Mouse (Mus musculus) kidney, postnatal 0 days (tissue): Measurements from ENCODE around the gene Trpv5. TPM values are rescaled to one million over a fixed set of nuclear protein-coding genes. Genes with fewer than 3 reads are reported as not detected.

Source experiments
- ATAC-seq: fragments of 200-750 bp; cut with Nextera tagmentation; replicated peaks from 2 replicates; pipeline ENCODE4 v1.8.0; 2017; ENCODE audit warnings: low read depth, moderate number of reproducible peaks, moderate TSS enrichment, moderate library complexity; ENCODE audit not compliant: low FRiP score
- DNase-seq: peaks from one replicate; pipeline ENCODE4 v3.0.0-alpha.2; 2016; ENCODE audit warnings: low spot score
- H3K27ac ChIP-seq: fragments of 300-500 bp; sonication (generic); 2 replicates; pipeline ENCODE4 v1.5.1; 2014; ENCODE audit warnings: mild to moderate bottlenecking
- H3K27me3 ChIP-seq: fragments of 300-500 bp; sonication (generic); 2 replicates; pipeline ENCODE4 v1.6.1; 2014; ENCODE audit warnings: low read length, mixed read lengths; ENCODE audit not compliant: insufficient read depth
- H3K36me3 ChIP-seq: fragments of 300-500 bp; sonication (generic); 2 replicates; pipeline ENCODE4 v1.6.1; 2014; ENCODE audit warnings: low read length, mixed read lengths; ENCODE audit not compliant: insufficient read depth
- H3K4me1 ChIP-seq: fragments of 300-500 bp; sonication (generic); replicated peaks from 2 replicates; pipeline ENCODE4 v1.6.1; 2014; ENCODE audit warnings: antibody characterized with exemption, low read length, mixed read lengths; ENCODE audit not compliant: insufficient read depth
- H3K4me2 ChIP-seq: fragments of 300-500 bp; sonication (generic); 2 replicates; pipeline ENCODE4 v1.6.1; 2014; ENCODE audit warnings: mild to moderate bottlenecking, low read length, moderate library complexity, mixed read lengths
- H3K4me3 ChIP-seq: fragments of 300-500 bp; sonication (generic); replicated peaks from 2 replicates; pipeline ENCODE4 v1.5.1; 2014; ENCODE audit warnings: low read depth, low read length
- H3K9ac ChIP-seq: fragments of 300-500 bp; sonication (generic); 2 replicates; pipeline ENCODE4 v1.6.1; 2014; ENCODE audit warnings: low read depth, low read length
- H3K9me3 ChIP-seq: fragments of 300-500 bp; sonication (generic); replicated peaks from 2 replicates; pipeline ENCODE4 v1.6.1; 2016; ENCODE audit warnings: low read length, inconsistent platforms, mixed read lengths
- CTCF ChIP-seq: IDR thresholded peaks from 2 replicates; pipeline ENCODE4 v1.5.1; 2016; ENCODE audit warnings: antibody characterized with exemption, low read depth, mild to moderate bottlenecking, moderate library complexity
- WGBS: fragments of 180-500 bp; shearing (Covaris S2); extraction: QIAGEN DNeasy Blood & Tissue Kit; methylation state at CpG from one replicate; pipeline ENCODE4 v1.1.7; 2014; 5-methylcytosine and 5-hydroxymethylcytosine counted together
- polyA plus RNA-seq: library from polyadenylated mRNA; unstranded; fragments of >200 nt; fragmentation: Nextera tagmentation; extraction: Ambion mirVana; gene quantifications from 2 replicates; pipeline ENCODE4 v1.2.1, GENCODE M21; 2015

Trpv5 gene
- polyA plus RNA-seq, 1 experiment from 2014 or later = 9.4 TPM

- DNase-seq = no peak
- H3K9me3 ChIP-seq = no peaks in the 10 kb centered on the region
- H3K4me3 ChIP-seq = no peak overlapping the region
- no peaks in the 10 kb centered on the region for H3K4me1 ChIP-seq
- 86% methylated on average over 3 of the region's 3 CpGs for WGBS
- TF ChIP-seq CTCF = no peak
- no peak overlapping the region for H3K27ac ChIP-seq
- ATAC-seq = no peak
- no peak overlapping the region for H3K4me2 ChIP-seq
- no peaks in the 10 kb centered on the region for H3K36me3 ChIP-seq
- H3K9ac ChIP-seq = no peak overlapping the region
- no peaks in the 10 kb centered on the region for H3K27me3 ChIP-seq
These were observed 37.3 kb downstream of the Trpv5 start for GRCm38 (mm10) chr6:41643227-41643626.

- no peak overlapping the region for H3K4me3 ChIP-seq
- 75% methylated on average over 4 of the region's 4 CpGs for WGBS
- H3K4me2 ChIP-seq = no peak overlapping the region
- no peak overlapping the region for H3K27ac ChIP-seq
- H3K36me3 ChIP-seq = no peaks in the 10 kb centered on the region
- H3K9me3 ChIP-seq = no peaks in the 10 kb centered on the region
- TF ChIP-seq CTCF = no peak
- no peaks in the 10 kb centered on the region for H3K27me3 ChIP-seq
- DNase-seq (no peak), ATAC-seq (no peak)
- no peak overlapping the region for H3K9ac ChIP-seq
- no peaks in the 10 kb centered on the region for H3K4me1 ChIP-seq
These were observed 37.8 kb downstream of the Trpv5 start for GRCm38 (mm10) chr6:41642765-41643164.

- 82% methylated on average over 6 of the region's 6 CpGs for WGBS
These were observed 39.2 kb downstream of the Trpv5 start for GRCm38 (mm10) chr6:41641173-41641866.

GRCm38 (mm10) chr6:41640449-41640848, 40.1 kb downstream of the Trpv5 start:
- WGBS = 69% methylated on average over 3 of the region's 3 CpGs
- H3K9me3 ChIP-seq = no peaks in the 10 kb centered on the region
- no peak for DNase-seq
- H3K4me3 ChIP-seq = no peak overlapping the region
- no peak overlapping the region for H3K4me2 ChIP-seq
- H3K9ac ChIP-seq = no peak overlapping the region
- no peaks in the 10 kb centered on the region for H3K36me3 ChIP-seq
- no peak for ATAC-seq
- no peaks in the 10 kb centered on the region for H3K27me3 ChIP-seq
- no peaks in the 10 kb centered on the region for H3K4me1 ChIP-seq
- no peak overlapping the region for H3K27ac ChIP-seq
- TF ChIP-seq CTCF = no peak

More at GRCm38 (mm10) chr6:41641173-41641866, 39.2 kb downstream of the Trpv5 start:
- H3K27ac ChIP-seq = no peak overlapping the region
- H3K4me3 ChIP-seq = no peak overlapping the region
- ATAC-seq (no peak), DNase-seq (no peak)
- H3K9ac ChIP-seq = no peak overlapping the region
- no peak for TF ChIP-seq CTCF
- H3K27me3 ChIP-seq = no peaks in the 10 kb centered on the region
- no peaks in the 10 kb centered on the region for H3K9me3 ChIP-seq
- no peak overlapping the region for H3K4me2 ChIP-seq
- H3K36me3 ChIP-seq = no peaks in the 10 kb centered on the region
- no peaks in the 10 kb centered on the region for H3K4me1 ChIP-seq

GRCm38 (mm10) chr6:41637927-41638506, 42.6 kb downstream of the Trpv5 start:
- ATAC-seq (no peak), DNase-seq (no peak)
- H3K4me2 ChIP-seq = no peak overlapping the region
- H3K27me3 ChIP-seq = no peaks in the 10 kb centered on the region
- H3K4me1 ChIP-seq = no peaks in the 10 kb centered on the region
- H3K4me3 ChIP-seq = no peak overlapping the region
- H3K9ac ChIP-seq = no peak overlapping the region
- no peak overlapping the region for H3K27ac ChIP-seq
- no peak for TF ChIP-seq CTCF
- no peaks in the 10 kb centered on the region for H3K36me3 ChIP-seq
- 72% methylated on average over 6 of the region's 6 CpGs for WGBS
- no peaks in the 10 kb centered on the region for H3K9me3 ChIP-seq

- ATAC-seq (no peak), DNase-seq (no peak)
- Histone ChIP-seq H3K4me3 (no peak overlapping the region), H3K4me2 (no peak overlapping the region), H3K9ac (no peak overlapping the region), H3K27me3 (no peaks in the 10 kb centered on the region), H3K4me1 (no peaks in the 10 kb centered on the region), H3K27ac (no peak overlapping the region), H3K9me3 (no peaks in the 10 kb centered on the region), H3K36me3 (no peaks in the 10 kb centered on the region)
- WGBS = 31% methylated on average over 1 of the region's 1 CpGs
- no peak for TF ChIP-seq CTCF
These were observed 43.2 kb downstream of the Trpv5 start for GRCm38 (mm10) chr6:41637393-41637792.
